Mouse (Mus musculus) liver, embryonic 13.5 days (tissue): ENCODE measurements at regions not wholly inside any gene's neighbourhood (a gene's known extent, or its start where the extent isn't known, plus 50 kb on each side); places are given as distances from the start of the nearest gene placed in this dataset.
A peak's percentile ranks its signal among the peaks of the same experiment; 100 is the strongest.
"Not testable (repeated sequence)": the region's sequence is repeated elsewhere in the genome, so short reads cannot be mapped to it uniquely, and the experiment has no call there.

Source experiments
- ATAC-seq: fragments of 200-750 bp; cut with Nextera tagmentation; 2 replicates; pipeline ENCODE4 v1.8.0; 2017; ENCODE audit warnings: low read depth, mild to moderate bottlenecking, moderate number of reproducible peaks, moderate library complexity
- DNase-seq: peaks from one replicate; pipeline ENCODE4 v3.0.0; 2022
- H3K27ac ChIP-seq: fragments of 300-500 bp; sonication (generic); 2 replicates; pipeline ENCODE4 v1.5.1; 2015; ENCODE audit warnings: moderate library complexity, mild to moderate bottlenecking, inconsistent platforms
- H3K27me3 ChIP-seq: fragments of 300-500 bp; sonication (generic); 2 replicates; pipeline ENCODE4 v1.6.1; 2015; ENCODE audit warnings: mild to moderate bottlenecking, inconsistent platforms
- H3K36me3 ChIP-seq: fragments of 300-500 bp; sonication (generic); 2 replicates; pipeline ENCODE4 v1.6.1; 2015; ENCODE audit warnings: mild to moderate bottlenecking, inconsistent platforms
- H3K4me1 ChIP-seq: fragments of 300-500 bp; sonication (generic); replicated peaks from 2 replicates; pipeline ENCODE4 v1.6.1; 2015; ENCODE audit warnings: inconsistent platforms
- H3K4me2 ChIP-seq: fragments of 300-500 bp; sonication (generic); 2 replicates; pipeline ENCODE4 v1.6.1; 2015; ENCODE audit warnings: inconsistent platforms, mild to moderate bottlenecking, moderate library complexity
- H3K4me3 ChIP-seq: fragments of 300-500 bp; sonication (generic); replicated peaks from 2 replicates; pipeline ENCODE4 v1.5.1; 2015; ENCODE audit warnings: mild to moderate bottlenecking, inconsistent platforms
- H3K9ac ChIP-seq: fragments of 300-500 bp; sonication (generic); 2 replicates; pipeline ENCODE4 v1.6.1; 2015; ENCODE audit warnings: mild to moderate bottlenecking, inconsistent platforms
- H3K9me3 ChIP-seq: fragments of 300-500 bp; sonication (generic); replicated peaks from 2 replicates; pipeline ENCODE4 v1.6.1; 2016; ENCODE audit warnings: inconsistent platforms
- WGBS: fragments of 180-500 bp; shearing (Covaris S2); methylation state at CpG from one replicate; pipeline ENCODE4 v1.1.7; 2015; ENCODE audit not compliant: insufficient replicate concordance; 5-methylcytosine and 5-hydroxymethylcytosine counted together

- Histone ChIP-seq H3K27me3 (no peaks in the 10 kb centered on the region), H3K36me3 (no peaks in the 10 kb centered on the region), H3K4me3 (no peak overlapping the region), H3K27ac (no peak overlapping the region), H3K4me2 (no peak overlapping the region), H3K9me3 (no peaks in the 10 kb centered on the region), H3K9ac (no peak overlapping the region), H3K4me1 (no peaks in the 10 kb centered on the region)
- 14% methylated on average over 3 of the region's 3 CpGs for WGBS
- ATAC-seq (no peak), DNase-seq (no peak)
These were observed 729.5 kb upstream of the Pkdcc start for GRCm38 (mm10) chr17:82485544-82485943.

DNA sequence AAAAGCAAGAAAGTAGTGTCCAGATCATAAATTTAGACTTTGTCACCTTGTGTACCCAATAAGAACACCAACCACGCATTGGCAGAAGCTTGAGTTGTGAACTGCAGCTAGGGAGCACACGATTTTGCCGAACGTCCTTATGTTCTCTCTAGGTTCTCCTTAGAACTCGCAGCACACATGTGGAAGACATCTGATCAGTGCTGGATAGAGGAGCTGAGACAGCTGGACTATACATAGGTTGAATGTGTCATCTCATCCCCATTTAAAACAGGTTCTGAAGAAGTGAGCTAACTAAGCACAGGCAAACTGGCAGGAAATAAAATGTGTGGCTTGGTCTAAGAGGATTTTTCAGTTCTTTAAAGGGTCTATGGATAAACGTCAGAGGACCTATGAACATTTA, 730.5 kb upstream of the Pkdcc start:
- no peaks in the 10 kb centered on the region for H3K36me3 ChIP-seq
- H3K4me3 ChIP-seq = no peak overlapping the region
- no peak overlapping the region for H3K4me2 ChIP-seq
- ATAC-seq = no peak
- no peak overlapping the region for H3K27ac ChIP-seq
- no peak for DNase-seq
- no peaks in the 10 kb centered on the region for H3K27me3 ChIP-seq
- H3K9me3 ChIP-seq = no peaks in the 10 kb centered on the region
- no peak overlapping the region for H3K9ac ChIP-seq
- no peaks in the 10 kb centered on the region for H3K4me1 ChIP-seq
- WGBS = 71% methylated on average over 6 of the region's 6 CpGs

- ATAC-seq (no peak), DNase-seq (no peak)
- Histone ChIP-seq H3K4me1 (no peaks in the 10 kb centered on the region), H3K36me3 (no peaks in the 10 kb centered on the region), H3K9ac (no peak overlapping the region), H3K27ac (no peak overlapping the region), H3K4me2 (no peak overlapping the region), H3K27me3 (no peaks in the 10 kb centered on the region), H3K4me3 (no peak overlapping the region), H3K9me3 (no peaks in the 10 kb centered on the region)
- WGBS = 43% methylated on average over 5 of the region's 5 CpGs
These were observed 719.8 kb upstream of the Slc8a1 start for GRCm38 (mm10) chr17:82457972-82458371.

- Histone ChIP-seq H3K36me3 (no peaks in the 10 kb centered on the region), H3K9ac (no peak overlapping the region), H3K27ac (no peak overlapping the region), H3K27me3 (no peaks in the 10 kb centered on the region), H3K4me1 (no peaks in the 10 kb centered on the region), H3K9me3 (no peaks in the 10 kb centered on the region), H3K4me2 (no peak overlapping the region), H3K4me3 (no peak overlapping the region)
- DNase-seq = no peak
- WGBS = 47% methylated on average over 1 of the region's 1 CpGs
- no peak for ATAC-seq
These were observed 715.7 kb upstream of the Slc8a1 start for GRCm38 (mm10) chr17:82453847-82454246.

DNA sequence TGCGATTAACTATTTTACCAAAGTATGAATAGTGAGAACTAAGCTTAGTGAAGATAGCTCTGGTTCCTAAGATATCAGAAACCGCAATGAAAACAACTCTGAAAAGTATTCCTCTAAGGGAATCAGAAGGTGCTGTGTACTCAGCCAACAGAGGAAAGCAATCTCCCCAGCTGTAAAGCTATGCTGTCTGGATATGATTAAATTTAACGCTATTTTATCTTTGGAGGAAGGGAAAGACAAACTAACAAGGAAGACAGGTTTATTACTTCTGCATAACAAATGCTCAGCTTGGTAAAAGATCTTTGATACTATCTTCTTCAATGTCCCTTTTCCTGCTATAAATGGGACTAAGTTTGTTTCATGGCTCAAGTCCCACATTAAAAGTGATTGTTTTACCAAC, 700.9 kb upstream of the Slc8a1 start:
- no peak for DNase-seq
- H3K4me1 ChIP-seq = no peaks in the 10 kb centered on the region
- no peaks in the 10 kb centered on the region for H3K27me3 ChIP-seq
- H3K4me2 ChIP-seq = no peak overlapping the region
- H3K36me3 ChIP-seq = no peaks in the 10 kb centered on the region
- H3K4me3 ChIP-seq = no peak overlapping the region
- no peak for ATAC-seq
- H3K9me3 ChIP-seq = no peaks in the 10 kb centered on the region
- H3K9ac ChIP-seq = no peak overlapping the region
- H3K27ac ChIP-seq = no peak overlapping the region
- WGBS = 60% methylated on average over 3 of the region's 3 CpGs

DNA sequence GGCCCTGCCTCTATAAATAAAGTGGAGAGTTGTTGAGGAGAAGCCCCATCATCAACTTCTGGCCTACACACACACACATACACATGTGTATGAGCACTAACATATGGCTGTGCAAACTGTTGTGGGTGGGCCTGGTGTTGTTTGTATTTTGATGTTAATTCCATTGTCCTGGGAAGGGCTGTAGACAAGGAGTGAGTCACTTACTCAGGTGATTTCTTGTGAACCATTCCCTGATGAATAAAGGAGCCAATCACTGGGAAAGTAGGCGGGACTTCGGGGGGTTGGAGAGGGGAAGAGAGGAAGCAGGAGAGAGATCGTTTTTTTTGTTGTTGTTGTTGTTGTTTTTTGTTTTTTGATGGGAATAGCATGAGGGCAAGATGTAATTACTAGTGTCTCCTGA, 699.0 kb upstream of the Slc8a1 start:
- Histone ChIP-seq H3K4me3 (no peak overlapping the region), H3K9me3 (no peaks in the 10 kb centered on the region), H3K36me3 (no peaks in the 10 kb centered on the region), H3K27ac (no peak overlapping the region), H3K4me2 (no peak overlapping the region), H3K9ac (no peak overlapping the region), H3K27me3 (no peaks in the 10 kb centered on the region), H3K4me1 (no peaks in the 10 kb centered on the region)
- DNase-seq (no peak), ATAC-seq (no peak)
- 64% methylated on average over 3 of the region's 3 CpGs for WGBS

GRCm38 (mm10) chr17:82432678-82433077, 694.5 kb upstream of the Slc8a1 start:
- H3K9ac ChIP-seq = no peak overlapping the region
- no peak overlapping the region for H3K4me2 ChIP-seq
- no peak overlapping the region for H3K27ac ChIP-seq
- no peaks in the 10 kb centered on the region for H3K27me3 ChIP-seq
- DNase-seq = no peak
- H3K4me3 ChIP-seq = no peak overlapping the region
- ATAC-seq = no peak
- no peaks in the 10 kb centered on the region for H3K4me1 ChIP-seq
- no peaks in the 10 kb centered on the region for H3K36me3 ChIP-seq
- no peaks in the 10 kb centered on the region for H3K9me3 ChIP-seq
- WGBS = 56% methylated on average over 3 of the region's 3 CpGs

DNA sequence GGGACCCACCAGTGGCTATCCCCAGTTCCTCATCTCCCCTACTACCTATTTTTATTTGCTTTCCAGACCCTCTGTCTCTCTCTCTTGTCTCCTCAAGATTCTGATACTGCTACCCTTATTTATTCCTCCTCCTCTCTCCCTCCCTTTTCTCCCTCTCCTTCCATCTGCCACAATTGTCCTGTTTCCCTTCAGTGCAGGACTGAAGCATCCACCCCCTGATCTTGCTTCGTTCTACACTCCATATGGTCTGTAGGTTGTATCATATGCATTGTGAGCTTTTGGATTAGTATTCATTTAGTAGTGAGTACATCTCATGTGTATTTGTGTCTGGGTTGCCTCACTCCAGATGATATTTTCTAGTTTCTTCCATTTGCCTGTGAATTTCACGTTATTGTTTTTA, 670.1 kb upstream of the Slc8a1 start:
- Histone ChIP-seq H3K4me2 (no peak overlapping the region), H3K9ac (no peak overlapping the region), H3K27me3 (no peaks in the 10 kb centered on the region), H3K4me3 (no peak overlapping the region), H3K36me3 (no peaks in the 10 kb centered on the region), H3K27ac (no peak overlapping the region), H3K4me1 (no peaks in the 10 kb centered on the region), H3K9me3 (no peaks in the 10 kb centered on the region)
- WGBS = 64% methylated on average over 2 of the region's 2 CpGs
- DNase-seq (no peak), ATAC-seq (no peak)

- Histone ChIP-seq H3K4me2 (no peak overlapping the region), H3K4me1 (no peaks in the 10 kb centered on the region), H3K27ac (no peak overlapping the region), H3K9ac (no peak overlapping the region), H3K27me3 (no peaks in the 10 kb centered on the region), H3K4me3 (no peak overlapping the region), H3K9me3 (no peaks in the 10 kb centered on the region), H3K36me3 (no peaks in the 10 kb centered on the region)
- ATAC-seq = no peak
- DNase-seq = no peak
- WGBS = 48% methylated on average over 1 of the region's 1 CpGs
These were observed 661.2 kb upstream of the Slc8a1 start for GRCm38 (mm10) chr17:82399328-82399727.

GRCm38 (mm10) chr17:82379371-82379770, 641.2 kb upstream of the Slc8a1 start:
- not testable (repeated sequence) for ATAC-seq, H3K36me3 ChIP-seq, H3K9me3 ChIP-seq, H3K9ac ChIP-seq, H3K27ac ChIP-seq, H3K4me2 ChIP-seq, H3K4me1 ChIP-seq, H3K27me3 ChIP-seq, H3K4me3 ChIP-seq, DNase-seq
- 26% methylated on average over 6 of the region's 11 CpGs for WGBS

- Histone ChIP-seq H3K36me3 (no peaks in the 10 kb centered on the region), H3K27me3 (no peaks in the 10 kb centered on the region), H3K4me3 (no peak overlapping the region; the same call in 1 of the 2 replicates), H3K9me3 (no peaks in the 10 kb centered on the region), H3K4me2 (no peak overlapping the region), H3K9ac (no peak overlapping the region), H3K4me1 (no peaks in the 10 kb centered on the region), H3K27ac (no peak overlapping the region)
- 63% methylated on average over 2 of the region's 2 CpGs for whole genome bisulfite sequencing
- no peak for ATAC-seq
- no peak for DNase-seq
These were observed 640.2 kb upstream of the Slc8a1 start for GRCm38 (mm10) chr17:82378248-82378820.

DNA sequence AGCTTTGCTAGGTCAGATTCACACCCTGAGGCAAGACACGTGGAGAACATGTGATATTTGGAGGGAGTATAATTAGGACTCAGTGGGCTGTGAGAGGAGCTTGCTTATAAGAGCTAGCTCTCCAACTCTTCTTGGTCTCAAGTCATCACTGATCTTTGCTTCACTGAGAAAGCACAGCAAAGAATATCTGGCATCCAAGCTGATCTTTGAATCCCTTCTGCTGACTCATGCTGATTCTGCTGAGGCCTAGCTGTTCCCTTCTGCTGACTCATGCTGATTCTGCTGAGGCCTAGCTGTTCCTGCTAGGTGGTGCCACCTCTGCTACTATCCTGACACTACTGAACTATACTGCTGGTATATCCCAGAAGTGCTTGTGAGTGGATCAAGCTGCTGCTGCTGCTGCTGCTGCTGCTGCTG, 639.0 kb upstream of the Slc8a1 start:
- Histone ChIP-seq H3K9ac (no peak overlapping the region), H3K4me1 (no peaks in the 10 kb centered on the region), H3K36me3 (no peaks in the 10 kb centered on the region), H3K27ac (0 out of 2 replicates have a peak overlapping the region, but pooled peaks have one; percentile 29), H3K4me2 (no peak overlapping the region), H3K27me3 (no peaks in the 10 kb centered on the region), H3K9me3 (no peaks in the 10 kb centered on the region), H3K4me3 (no peak overlapping the region)
- DNase-seq (peak; percentile 53), ATAC-seq (peak; percentile 100)
- 56% methylated on average over 1 of the region's 1 CpGs for WGBS
